In genomic region chr17:30498376-30498719, GRCm38 (mm10) we compare ENCODE assay signal across 10 mouse cellular contexts.
DNase-seq lines count a peak whose midpoint lies in the region; ATAC-seq and TF ChIP-seq lines count a peak whose summit lies in the region.
"Had no signal": no experiment of that assay in that cellular context is flagged by ENCODE, and none has a peak within 500 bp of the region (broad histone marks: within the 10 kb centered on the region; RNA-seq: fewer than 3 reads in every experiment).

No protein-coding gene starts in this region.

- no peak for ATAC-seq in kidney, embryonic 15.5 days (replicated peaks; ENCODE audit: low FRiP score)
- no peak for ATAC-seq in hindbrain, postnatal 0 days

- H3K9me3 ChIP-seq in kidney, embryonic 15.5 days (replicated peaks) = no peaks in the 10 kb centered on the region
- no peaks in the 10 kb centered on the region for H3K9me3 ChIP-seq in hindbrain, postnatal 0 days (ENCODE audit: low read length)
- H3K9me3 ChIP-seq: embryonic facial prominence, embryonic 15.5 days had no signal

- TF ChIP-seq CTCF in hindbrain, postnatal 0 days (IDR thresholded peaks at IDR 0.05; ENCODE audit: low read depth) = no peak

- H3K4me1 ChIP-seq in kidney, embryonic 15.5 days = 0 out of 2 replicates have a peak, but pooled peaks cover 2% of the 10 kb centered on the region
- peaks cover 6% of the 10 kb centered on the region for H3K4me1 ChIP-seq in hindbrain, postnatal 0 days (ENCODE audit: insufficient read depth, low read length)

- H3K27me3 ChIP-seq in kidney, embryonic 15.5 days = no peaks in the 10 kb centered on the region
- H3K27me3 ChIP-seq in hindbrain, postnatal 0 days (ENCODE audit: insufficient read depth, low read length) = no peaks in the 10 kb centered on the region
- H3K27me3 ChIP-seq: embryonic facial prominence, embryonic 15.5 days had no signal

- 38% methylated on average over 6 of the region's 6 CpGs for WGBS in kidney, embryonic 15.5 days
- WGBS in hindbrain, postnatal 0 days = 29% methylated on average over 6 of the region's 6 CpGs

- no peak overlapping the region for H3K9ac ChIP-seq in kidney, embryonic 15.5 days
- H3K9ac ChIP-seq in hindbrain, postnatal 0 days (replicated peaks; ENCODE audit: low read length) = no peak overlapping the region
- H3K9ac ChIP-seq: embryonic facial prominence, embryonic 15.5 days had no signal

- H3K4me2 ChIP-seq in kidney, embryonic 15.5 days = no peak overlapping the region
- no peak overlapping the region for H3K4me2 ChIP-seq in hindbrain, postnatal 0 days (ENCODE audit: low read depth, low read length)
- H3K4me2 ChIP-seq: embryonic facial prominence, embryonic 15.5 days had no signal

- peak; percentile 64 for DNase-seq in kidney, adult 18-20 months
- peak; percentile 58 for DNase-seq in adrenal gland, adult 2 months
- DNase-seq in forelimb bud, embryonic 11.5 days (ENCODE audit: low read depth, low spot score) = peak; percentile 52
- peak; percentile 73 for DNase-seq in hindbrain, postnatal 0 days (ENCODE audit: low spot score)
- peak; percentile 76 for DNase-seq in mesoderm, embryonic 11.5 days (ENCODE audit: low read depth, low spot score)
- no peak for DNase-seq in thymus, postnatal 25 days
- no peak for DNase-seq in layer of hippocampus, adult 9-10 months (ENCODE audit: low spot score)

- H3K4me3 ChIP-seq in kidney, embryonic 15.5 days (replicated peaks) = no peak overlapping the region
- no peak overlapping the region for H3K4me3 ChIP-seq in hindbrain, postnatal 0 days (ENCODE audit: low read length)
- H3K4me3 ChIP-seq: embryonic facial prominence, embryonic 15.5 days had no signal

- H3K36me3 ChIP-seq in kidney, embryonic 15.5 days = 0 out of 2 replicates have a peak, but pooled peaks cover 8% of the 10 kb centered on the region
- no peaks in the 10 kb centered on the region for H3K36me3 ChIP-seq in hindbrain, postnatal 0 days (ENCODE audit: insufficient read depth, low read length)
- H3K36me3 ChIP-seq: embryonic facial prominence, embryonic 15.5 days had no signal

- no peak overlapping the region for H3K27ac ChIP-seq in kidney, embryonic 15.5 days
- H3K27ac ChIP-seq in hindbrain, postnatal 0 days = no peak overlapping the region
- H3K27ac ChIP-seq: embryonic facial prominence, embryonic 15.5 days; macrophage had no signal

Comparison
In these comparisons a context has a peak if more than half of its experiments do, and no peak if none do; other contexts are left out.
1. DNase-seq: peak in kidney, adult 18-20 months (single experiment), adrenal gland, adult 2 months (single experiment), forelimb bud, embryonic 11.5 days (single experiment), hindbrain, postnatal 0 days (single experiment) and mesoderm, embryonic 11.5 days (single experiment); none in thymus, postnatal 25 days (single experiment) and layer of hippocampus, adult 9-10 months (single experiment).